Mouse (Mus musculus) neural tube, embryonic 14.5 days (tissue): ENCODE results near the gene 1700001C19Rik. TPM values are rescaled to one million over a fixed set of nuclear protein-coding genes. Genes with fewer than 3 reads are reported as not detected.

Experiments
- ATAC-seq: fragments of 200-750 bp; cut with Nextera tagmentation; 2 replicates; pipeline ENCODE4 v1.8.0; 2017; ENCODE audit warnings: low read depth, mild to moderate bottlenecking, moderate TSS enrichment, moderate library complexity
- H3K27ac ChIP-seq: fragments of 300-500 bp; sonication (generic); 2 replicates; pipeline ENCODE4 v1.5.1; 2014; ENCODE audit warnings: low read depth, mild to moderate bottlenecking, control low read depth, low read length, moderate library complexity, mixed read lengths
- H3K27me3 ChIP-seq: fragments of 300-500 bp; sonication (generic); 2 replicates; pipeline ENCODE4 v1.6.1; 2014; ENCODE audit warnings: low read length; ENCODE audit not compliant: control insufficient read depth, insufficient read depth
- H3K36me3 ChIP-seq: fragments of 300-500 bp; sonication (generic); 2 replicates; pipeline ENCODE4 v1.6.1; 2014; ENCODE audit warnings: low read length, mixed read lengths; ENCODE audit not compliant: control insufficient read depth, insufficient read depth
- H3K4me1 ChIP-seq: fragments of 300-500 bp; sonication (generic); 2 replicates; pipeline ENCODE4 v1.6.1; 2014; ENCODE audit warnings: low read length; ENCODE audit not compliant: control insufficient read depth, insufficient read depth
- H3K4me2 ChIP-seq: fragments of 300-500 bp; sonication (generic); 2 replicates; pipeline ENCODE4 v1.6.1; 2014; ENCODE audit warnings: mild to moderate bottlenecking, low read depth, low read length, control low read depth
- H3K4me3 ChIP-seq: fragments of 300-500 bp; sonication (generic); 2 replicates; pipeline ENCODE4 v1.5.1; 2014; ENCODE audit warnings: low read depth, low read length, control low read depth, mixed read lengths
- H3K9ac ChIP-seq: fragments of 300-500 bp; sonication (generic); replicated peaks from 2 replicates; pipeline ENCODE4 v1.6.1; 2014; ENCODE audit warnings: low read depth, mild to moderate bottlenecking, control low read depth, low read length, mixed read lengths
- H3K9me3 ChIP-seq: fragments of 300-500 bp; sonication (generic); 2 replicates; pipeline ENCODE4 v1.6.1; 2016; ENCODE audit warnings: low read length; ENCODE audit not compliant: control insufficient read depth
- WGBS: fragments of 180-500 bp; shearing (Covaris S2); extraction: QIAGEN DNeasy Blood & Tissue Kit; methylation state at CpG from one replicate; pipeline ENCODE4 v1.1.7; 2014; 5-methylcytosine and 5-hydroxymethylcytosine counted together
- polyA plus RNA-seq: library from polyadenylated mRNA; unstranded; fragments of >200 nt; fragmentation: Nextera tagmentation; extraction: Ambion mirVana; gene quantifications from 2 replicates; pipeline ENCODE4 v1.2.1, GENCODE M21; 2014

The 1700001C19Rik gene
- polyA plus RNA-seq, 1 experiment from 2014 or later: 0.42 TPM

- WGBS: 16% methylated on average over 8 of the region's 8 CpGs
- ATAC-seq: no peak
- no peak overlapping the region for H3K4me3 ChIP-seq
- H3K9ac ChIP-seq: no peak overlapping the region
- no peak overlapping the region for H3K27ac ChIP-seq
- no peaks in the 10 kb centered on the region for H3K4me1 ChIP-seq
- no peaks in the 10 kb centered on the region for H3K9me3 ChIP-seq
- H3K4me2 ChIP-seq: no peak overlapping the region
- H3K36me3 ChIP-seq: no peaks in the 10 kb centered on the region
- peaks cover 4% of the 10 kb centered on the region; the same call in 1 of the 2 replicates for H3K27me3 ChIP-seq
These were observed 36.3 kb upstream of the 1700001C19Rik start for GRCm38 (mm10) chr17:47473434-47473974.

DNA sequence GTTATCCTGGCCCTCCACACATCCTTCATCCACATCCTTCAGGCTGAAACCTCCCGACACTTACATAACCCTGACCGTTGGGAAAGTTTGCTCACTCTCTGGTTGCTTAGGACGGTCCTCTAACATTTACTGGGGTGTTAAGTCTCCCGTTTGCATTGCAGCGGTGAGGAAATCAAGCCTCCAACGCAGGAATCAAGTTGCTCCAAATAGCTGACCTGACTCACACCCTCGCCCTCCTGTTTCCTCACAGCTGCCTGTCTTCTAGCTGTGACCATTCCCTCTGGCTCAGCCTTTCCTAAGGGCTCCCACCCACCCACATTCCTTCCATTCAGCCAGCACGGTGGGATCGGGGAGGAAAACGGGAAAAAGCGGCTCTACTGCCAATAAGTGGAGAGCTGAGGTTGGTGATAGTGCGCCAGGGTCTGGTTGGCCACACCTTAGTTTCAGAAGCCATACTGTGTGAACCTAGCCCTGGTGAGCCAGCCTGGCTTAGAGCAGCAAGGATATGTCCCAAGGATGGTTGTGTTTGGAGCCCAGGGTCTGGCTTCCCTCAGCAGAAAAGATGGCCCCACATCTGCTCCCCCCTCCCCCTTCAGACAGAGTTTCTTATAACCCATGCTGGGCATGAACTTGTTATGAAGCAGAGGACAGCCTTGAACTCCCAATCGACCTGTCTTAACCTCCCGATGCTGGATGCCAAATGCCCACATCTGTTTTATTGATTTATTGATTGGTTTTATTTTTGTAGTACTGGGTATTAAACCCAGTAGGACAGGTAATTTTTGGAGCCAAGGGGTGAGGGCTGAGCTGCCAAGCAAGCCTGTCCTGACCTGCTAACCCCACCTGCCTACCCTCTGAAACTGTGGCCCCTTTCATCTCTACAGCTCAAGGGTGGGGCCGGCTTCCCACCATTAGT, 35.5 kb upstream of the 1700001C19Rik start:
- Histone ChIP-seq H3K9ac (no peak overlapping the region), H3K4me3 (no peak overlapping the region), H3K4me1 (no peaks in the 10 kb centered on the region), H3K4me2 (no peak overlapping the region), H3K27me3 (peaks cover 11% of the 10 kb centered on the region), H3K36me3 (no peaks in the 10 kb centered on the region), H3K9me3 (no peaks in the 10 kb centered on the region), H3K27ac (no peak overlapping the region)
- no peak for ATAC-seq
- 52% methylated on average over 15 of the region's 15 CpGs for WGBS

DNA sequence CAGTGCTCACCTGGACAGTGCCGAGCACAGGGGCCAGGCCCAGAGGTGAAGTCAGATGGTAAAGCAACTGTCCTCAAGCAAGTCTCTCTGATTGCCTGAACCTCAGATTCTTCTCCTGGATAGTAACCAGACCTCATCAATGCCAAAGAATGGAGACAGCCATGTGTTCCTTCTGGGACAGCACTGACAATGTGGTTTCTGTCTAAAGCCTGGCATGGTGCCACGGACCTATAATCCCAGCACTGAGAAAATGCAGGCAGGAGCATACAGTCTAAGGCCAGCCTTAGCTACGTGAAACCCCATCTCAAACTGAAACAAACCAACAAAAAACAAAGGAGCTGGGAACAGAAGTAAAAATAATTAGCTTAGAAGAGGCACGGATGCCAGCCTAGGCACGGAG, 33.5 kb upstream of the 1700001C19Rik start:
- no peaks in the 10 kb centered on the region for H3K9me3 ChIP-seq
- no peaks in the 10 kb centered on the region for H3K4me1 ChIP-seq
- 63% methylated on average over 5 of the region's 5 CpGs for WGBS
- H3K4me3 ChIP-seq: no peak overlapping the region
- no peak overlapping the region for H3K27ac ChIP-seq
- no peak overlapping the region for H3K9ac ChIP-seq
- no peak overlapping the region for H3K4me2 ChIP-seq
- ATAC-seq: no peak
- no peaks in the 10 kb centered on the region for H3K36me3 ChIP-seq
- peaks cover 17% of the 10 kb centered on the region for H3K27me3 ChIP-seq

DNA sequence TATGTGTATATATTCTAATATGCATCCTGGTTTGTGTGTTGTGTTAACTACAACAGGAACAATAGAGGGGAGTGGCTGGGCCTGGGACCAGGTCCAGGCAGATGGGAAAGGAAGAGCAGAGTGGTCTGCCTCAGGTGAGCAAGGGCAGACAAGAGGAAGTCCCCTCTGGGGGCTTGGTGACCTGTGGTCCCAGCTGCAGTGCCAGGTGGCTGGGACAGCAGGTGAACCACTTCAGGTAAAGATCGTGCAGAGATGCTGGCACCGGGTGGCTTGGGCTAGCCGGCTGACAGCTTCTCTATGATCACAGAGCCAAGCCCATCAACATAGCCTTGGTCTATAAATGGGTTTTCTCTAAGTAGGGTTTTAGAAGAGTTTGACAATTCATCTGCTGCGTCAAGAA, 32.9 kb upstream of the 1700001C19Rik start:
- Histone ChIP-seq H3K9ac (no peak overlapping the region), H3K4me2 (no peak overlapping the region), H3K4me3 (no peak overlapping the region), H3K27me3 (peaks cover 17% of the 10 kb centered on the region), H3K36me3 (no peaks in the 10 kb centered on the region), H3K4me1 (no peaks in the 10 kb centered on the region), H3K9me3 (no peaks in the 10 kb centered on the region), H3K27ac (no peak overlapping the region)
- no peak for ATAC-seq
- WGBS: 92% methylated on average over 4 of the region's 4 CpGs

DNA sequence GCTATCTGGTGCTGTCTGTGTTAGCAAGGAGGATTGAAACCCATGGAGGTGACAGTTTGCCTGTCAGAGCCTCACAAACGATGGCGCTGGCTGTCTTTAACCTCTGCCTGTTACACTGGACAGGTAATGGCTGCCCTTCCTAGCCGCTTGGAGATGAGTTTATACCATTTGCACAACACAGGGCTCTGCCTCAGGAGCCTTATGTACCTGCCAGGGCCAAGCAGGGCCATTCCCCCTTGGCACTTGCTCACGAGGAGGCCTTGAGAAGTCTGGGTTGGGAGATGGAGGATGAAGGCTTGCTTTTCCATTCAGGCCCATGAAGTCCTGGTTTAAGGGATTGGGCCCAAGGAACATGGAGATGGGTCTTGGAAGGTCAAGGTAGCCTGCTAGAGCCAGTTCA, 32.5 kb upstream of the 1700001C19Rik start:
- 84% methylated on average over 4 of the region's 4 CpGs for WGBS
- H3K4me1 ChIP-seq: no peaks in the 10 kb centered on the region
- no peak overlapping the region for H3K27ac ChIP-seq
- no peaks in the 10 kb centered on the region for H3K9me3 ChIP-seq
- no peak overlapping the region for H3K4me3 ChIP-seq
- no peak for ATAC-seq
- no peaks in the 10 kb centered on the region for H3K36me3 ChIP-seq
- no peak overlapping the region for H3K4me2 ChIP-seq
- H3K9ac ChIP-seq: no peak overlapping the region
- peaks cover 17% of the 10 kb centered on the region for H3K27me3 ChIP-seq

- H3K9me3 ChIP-seq: no peaks in the 10 kb centered on the region
- no peaks in the 10 kb centered on the region for H3K36me3 ChIP-seq
- peaks cover 17% of the 10 kb centered on the region for H3K27me3 ChIP-seq
- H3K4me1 ChIP-seq: no peaks in the 10 kb centered on the region
- peak overlapping the region; percentile 16; the same call in 1 of the 2 replicates for H3K4me2 ChIP-seq
- H3K4me3 ChIP-seq: no peak overlapping the region
- H3K9ac ChIP-seq: no peak overlapping the region
- 5% methylated on average over 34 of the region's 34 CpGs for whole genome bisulfite sequencing
- ATAC-seq: no peak
- no peak overlapping the region for H3K27ac ChIP-seq
These were observed 31.3 kb upstream of the 1700001C19Rik start for GRCm38 (mm10) chr17:47468466-47468865.

DNA sequence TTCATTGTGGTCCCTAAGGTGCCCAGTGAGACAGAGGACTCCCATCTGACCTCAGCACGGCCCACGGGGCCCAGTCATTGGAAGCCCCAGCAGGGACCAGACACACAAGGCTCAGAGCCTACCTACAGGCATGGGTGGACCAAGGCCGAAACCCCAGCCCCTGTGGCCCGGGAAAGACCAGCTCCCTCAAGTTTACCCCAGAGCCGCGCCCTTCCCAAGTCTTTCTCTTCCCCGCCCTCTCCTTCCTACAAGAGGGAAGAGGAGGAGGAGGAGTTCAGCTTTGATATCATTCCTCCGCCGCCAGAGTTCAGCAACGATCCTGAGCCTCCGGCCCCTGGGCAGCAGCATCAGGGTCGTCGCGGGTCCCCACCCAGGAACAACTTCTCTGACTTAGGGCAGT, 30.9 kb upstream of the 1700001C19Rik start:
- 0 out of 2 replicates have a peak, but pooled peaks have one; percentile 10 for ATAC-seq
- Histone ChIP-seq H3K4me3 (no peak overlapping the region), H3K27me3 (peaks cover 17% of the 10 kb centered on the region), H3K27ac (no peak overlapping the region), H3K4me1 (no peaks in the 10 kb centered on the region), H3K9me3 (no peaks in the 10 kb centered on the region), H3K9ac (no peak overlapping the region), H3K4me2 (peak overlapping the region; percentile 16; the same call in 1 of the 2 replicates), H3K36me3 (no peaks in the 10 kb centered on the region)
- WGBS: 19% methylated on average over 13 of the region's 14 CpGs

DNA sequence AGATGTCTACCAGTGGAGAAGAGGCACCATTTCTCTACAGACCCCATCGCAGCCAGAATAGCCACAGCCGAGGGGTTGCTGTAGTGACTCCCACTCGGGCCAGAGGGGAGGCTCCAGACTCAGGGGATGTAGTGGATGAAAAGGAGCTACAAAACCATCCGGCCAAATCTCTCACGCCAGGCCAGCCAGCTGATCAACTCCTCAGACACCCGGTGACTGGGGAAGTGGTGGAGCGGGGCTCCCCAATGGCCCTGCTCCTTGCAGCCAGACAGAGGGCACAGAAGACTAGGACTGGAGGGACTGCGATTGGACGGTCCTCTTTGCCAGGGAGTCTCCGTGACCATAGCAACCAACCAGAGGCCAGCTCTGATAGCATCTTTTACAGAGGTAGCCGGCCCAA, 30.5 kb upstream of the 1700001C19Rik start:
- 57% methylated on average over 11 of the region's 11 CpGs for WGBS
- H3K4me1 ChIP-seq: no peaks in the 10 kb centered on the region
- peaks cover 17% of the 10 kb centered on the region for H3K27me3 ChIP-seq
- H3K9me3 ChIP-seq: no peaks in the 10 kb centered on the region
- H3K27ac ChIP-seq: no peak overlapping the region
- no peak overlapping the region for H3K4me2 ChIP-seq
- H3K4me3 ChIP-seq: no peak overlapping the region
- no peak overlapping the region for H3K9ac ChIP-seq
- H3K36me3 ChIP-seq: no peaks in the 10 kb centered on the region
- no peak for ATAC-seq

DNA sequence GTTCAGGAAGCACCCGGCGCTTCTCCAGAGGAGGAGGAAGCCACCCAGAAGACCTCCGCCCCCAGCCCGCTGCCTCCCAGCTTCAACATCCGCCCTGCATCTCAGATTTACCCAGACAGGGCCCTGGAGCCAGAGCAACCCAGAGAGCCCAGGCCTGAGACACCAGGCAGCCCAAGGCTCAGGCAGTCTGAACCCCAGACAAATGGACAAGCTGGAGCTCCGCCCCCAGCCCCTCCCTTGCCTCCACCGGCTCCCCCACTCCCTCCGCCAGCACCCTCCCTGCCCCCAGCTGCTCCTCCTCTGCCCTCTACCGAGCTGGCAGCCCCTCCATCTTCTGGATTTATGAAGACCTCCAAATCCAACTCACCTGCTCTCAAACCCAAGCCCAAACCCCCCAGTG, 29.1 kb upstream of the 1700001C19Rik start:
- Histone ChIP-seq H3K4me2 (no peak overlapping the region), H3K9me3 (no peaks in the 10 kb centered on the region), H3K9ac (no peak overlapping the region), H3K36me3 (no peaks in the 10 kb centered on the region), H3K27me3 (peaks cover 17% of the 10 kb centered on the region), H3K4me1 (no peaks in the 10 kb centered on the region), H3K4me3 (no peak overlapping the region), H3K27ac (no peak overlapping the region)
- 44% methylated on average over 7 of the region's 9 CpGs for WGBS
- ATAC-seq: no peak
